Mouse (Mus musculus) erythroblast, adult 5-6 weeks (primary cell): ENCODE data around the gene Slc29a1. TPM values are rescaled to one million over a fixed set of nuclear protein-coding genes. Genes with fewer than 3 reads are reported as not detected.
A peak's percentile ranks its signal among the peaks of the same experiment; 100 is the strongest.

ENCODE experiments used
- ATAC-seq: replicated peaks from 2 replicates; pipeline ENCODE4 v1.8.0; 2016; ENCODE audit warnings: moderate number of reproducible peaks, mild to moderate bottlenecking, moderate TSS enrichment, inconsistent platforms; ENCODE audit not compliant: poor library complexity, low FRiP score, severe bottlenecking
- total RNA-seq, 2 experiments: library from RNA; stranded (forward) in 1 of 2; stranded (reverse) in 1 of 2; fragments of 150-400 nt in 1 of 2; fragments of 200-764, 138-1000 nt in 1 of 2; gene quantifications; 2 replicates each; pipeline versions ENCODE4 v1.2.3 to v1.2.4; 2015 to 2017; ENCODE audit warnings: low replicate concordance in 2 of 2

Slc29a1 gene
- total RNA-seq, 2 experiments from 2014 or later = 15.9 to 46.5 TPM

DNA sequence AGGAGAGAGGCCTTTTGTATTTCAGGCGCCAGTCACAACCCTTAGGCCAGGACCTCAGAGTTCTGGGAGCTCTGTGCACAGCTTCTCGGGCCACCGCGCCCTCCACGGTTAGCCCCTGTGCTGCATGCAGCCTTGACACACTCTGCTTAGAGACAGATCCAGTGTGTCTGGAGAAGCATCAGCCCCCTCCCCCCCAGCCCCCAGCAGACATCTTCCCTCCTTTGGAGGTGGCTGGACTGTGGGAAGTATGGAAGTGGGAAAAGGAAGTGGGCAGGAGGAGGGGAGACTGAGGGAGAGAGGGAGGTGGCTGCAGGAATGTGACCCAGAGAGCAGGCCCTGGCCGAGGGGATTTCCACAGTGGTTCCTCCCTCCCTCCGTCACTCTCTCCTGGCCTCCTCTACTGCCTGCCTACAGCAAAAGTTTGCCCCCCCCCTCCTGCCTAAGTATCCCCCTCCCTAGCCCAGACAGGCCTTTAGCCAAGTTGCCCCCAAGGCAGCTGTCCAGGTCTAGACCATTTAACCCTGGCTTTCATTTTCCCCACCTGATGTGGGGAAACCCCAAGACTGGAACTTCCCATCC is 42.1 kb downstream of the Slc29a1 start:
- no peak for ATAC-seq

DNA sequence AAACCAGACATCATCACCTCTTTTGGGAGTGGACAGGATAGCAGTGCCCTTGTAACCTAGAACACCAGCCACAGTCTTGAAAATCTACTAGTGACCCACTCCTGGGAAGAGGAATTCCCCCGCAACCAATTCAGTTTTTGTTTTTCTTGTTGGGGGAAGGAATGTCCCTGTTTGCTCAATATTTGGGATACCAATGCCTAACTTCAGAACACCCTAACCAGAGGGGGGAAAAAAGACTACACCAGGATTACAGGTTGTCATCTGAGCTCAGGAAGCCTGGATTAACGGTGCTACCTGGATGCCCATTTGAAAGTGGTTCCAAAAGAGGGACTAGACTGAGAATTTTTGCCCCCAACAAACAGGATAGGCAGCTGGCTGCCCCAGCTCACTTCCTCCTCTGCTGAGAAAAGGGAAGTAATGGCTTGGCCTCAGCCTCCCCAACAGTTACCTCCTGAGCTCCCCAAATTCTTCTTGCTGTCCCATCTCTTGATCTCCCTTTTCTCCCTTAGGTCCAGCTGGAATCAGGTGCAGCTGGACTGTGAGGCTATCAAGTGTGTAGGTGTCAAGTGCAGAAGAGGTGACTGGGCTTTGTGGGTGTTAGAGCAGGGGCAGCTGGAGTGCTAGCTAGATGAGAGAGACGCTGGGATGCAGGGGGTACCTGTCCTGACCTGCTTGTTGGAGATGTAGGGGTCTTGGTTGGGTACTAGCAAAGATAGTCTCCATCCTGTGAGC is 42.7 kb downstream of the Slc29a1 start:
- ATAC-seq = no peak

- no peak for ATAC-seq
Measured at GRCm38 (mm10) chr17:45556107-45556489, 43.3 kb downstream of the Slc29a1 start.

DNA sequence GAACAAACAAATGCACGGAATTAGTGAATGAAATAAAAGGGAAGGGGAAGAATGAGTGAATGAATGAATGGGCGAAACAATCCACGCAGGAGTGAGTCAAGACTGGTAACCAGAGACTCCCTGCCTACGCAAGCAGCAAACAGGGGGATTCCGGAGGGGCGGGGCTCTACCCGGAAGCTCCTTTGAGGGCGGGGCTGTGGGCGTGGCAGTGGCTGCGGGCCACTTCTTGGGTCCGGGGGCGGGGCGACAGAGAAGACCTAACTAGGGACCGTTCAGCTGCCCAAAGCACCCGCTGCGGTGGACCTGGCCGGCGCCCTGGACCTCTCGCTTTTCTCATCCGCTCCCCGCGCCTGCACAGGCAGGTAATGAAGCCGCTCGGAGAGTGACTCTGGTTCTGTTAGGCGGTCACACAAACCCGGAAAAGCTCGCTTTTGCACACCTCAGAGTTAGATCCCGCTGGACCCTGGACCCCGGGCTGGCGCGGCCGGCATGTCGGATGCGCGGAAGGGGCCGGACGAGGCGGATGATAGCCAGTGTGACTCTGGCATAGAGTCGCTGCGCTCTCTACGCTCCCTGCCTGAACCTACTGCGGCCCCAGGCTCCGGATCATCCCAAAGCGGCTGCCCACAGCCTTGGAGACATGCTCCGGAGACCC is 43.8 kb downstream of the Slc29a1 start, which contains the start of gene Nfkbie:
Gene Nfkbie, plus strand, starts transcription at position 252 of the 655 bp plus-strand sequence.
- ATAC-seq = peak; percentile 66

DNA sequence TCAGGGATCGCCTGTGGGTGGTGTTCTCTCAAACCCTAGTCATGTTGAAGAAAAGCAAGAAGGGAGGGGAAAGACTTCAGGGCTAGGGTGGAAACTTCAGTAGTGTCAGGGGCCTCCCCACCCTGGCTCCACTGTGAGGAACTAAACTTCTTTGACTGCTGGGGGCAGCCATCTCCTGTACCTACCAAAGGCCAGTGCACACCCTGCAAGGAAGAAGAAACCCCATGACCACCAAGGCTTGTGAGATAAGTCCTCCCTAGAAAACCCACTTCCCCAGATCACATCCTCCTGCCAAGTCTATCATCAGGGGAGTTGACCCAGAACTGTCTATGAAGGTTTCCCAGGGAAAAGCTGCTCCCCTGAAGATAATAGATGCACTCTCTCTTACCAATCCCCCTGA is 45.0 kb downstream of the Slc29a1 start:
- ATAC-seq = no peak

GRCm38 (mm10) chr17:45553065-45553464 is 46.3 kb downstream of the Slc29a1 start:
- ATAC-seq = no peak

- ATAC-seq = peak; percentile 70
Measured at GRCm38 (mm10) chr17:45551816-45552451, 47.5 kb downstream of the Slc29a1 start.

- ATAC-seq = no peak
Measured at GRCm38 (mm10) chr17:45551249-45551796, 48.1 kb downstream of the Slc29a1 start.

- ATAC-seq = no peak
Measured at GRCm38 (mm10) chr17:45550253-45550652, 49.2 kb downstream of the Slc29a1 start.

DNA sequence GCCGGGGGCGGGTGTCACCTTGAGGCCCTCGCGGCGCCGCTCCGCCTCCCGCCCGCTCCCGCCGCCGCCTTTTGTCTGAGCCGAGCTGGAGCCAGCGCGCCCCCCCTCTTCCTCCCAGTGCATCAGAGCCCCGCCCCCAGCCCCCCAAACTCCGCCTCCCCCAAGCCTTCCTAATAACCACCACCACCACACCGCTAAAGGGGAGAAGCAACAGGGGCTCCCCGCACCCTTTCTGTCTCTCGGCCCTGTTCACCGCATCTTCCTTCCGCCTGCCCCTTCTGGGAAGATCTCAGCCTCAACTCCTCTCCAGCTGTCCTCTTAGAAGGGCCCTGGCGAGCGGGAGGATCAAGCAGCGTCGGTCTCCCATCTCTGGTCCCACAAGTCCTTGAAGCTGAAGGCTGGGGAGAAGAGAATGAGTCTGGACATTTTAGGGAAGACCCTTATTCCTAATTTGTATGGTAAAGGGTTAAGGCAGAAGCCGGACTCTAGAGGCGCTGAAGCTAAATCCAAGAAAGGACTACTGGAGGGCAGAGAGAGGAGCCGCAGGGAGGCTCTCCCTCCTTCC is 49.7 kb downstream of the Slc29a1 start, which contains the start of gene Tmem151b:
Gene Tmem151b, minus strand, starts transcription at position 61 of the 565 bp plus-strand sequence.
- no peak for ATAC-seq

- no peak for ATAC-seq
Measured at GRCm38 (mm10) chr17:45548541-45549512, 50.6 kb downstream of the Slc29a1 start.

GRCm38 (mm10) chr17:45547461-45548190 is 51.8 kb downstream of the Slc29a1 start:
- ATAC-seq = no peak

GRCm38 (mm10) chr17:45546941-45547340 is 52.5 kb downstream of the Slc29a1 start:
- ATAC-seq = no peak

GRCm38 (mm10) chr17:45545278-45545961 is 54.0 kb downstream of the Slc29a1 start:
- no peak for ATAC-seq

- ATAC-seq = no peak
Measured at GRCm38 (mm10) chr17:45544873-45545277, 54.5 kb downstream of the Slc29a1 start.

DNA sequence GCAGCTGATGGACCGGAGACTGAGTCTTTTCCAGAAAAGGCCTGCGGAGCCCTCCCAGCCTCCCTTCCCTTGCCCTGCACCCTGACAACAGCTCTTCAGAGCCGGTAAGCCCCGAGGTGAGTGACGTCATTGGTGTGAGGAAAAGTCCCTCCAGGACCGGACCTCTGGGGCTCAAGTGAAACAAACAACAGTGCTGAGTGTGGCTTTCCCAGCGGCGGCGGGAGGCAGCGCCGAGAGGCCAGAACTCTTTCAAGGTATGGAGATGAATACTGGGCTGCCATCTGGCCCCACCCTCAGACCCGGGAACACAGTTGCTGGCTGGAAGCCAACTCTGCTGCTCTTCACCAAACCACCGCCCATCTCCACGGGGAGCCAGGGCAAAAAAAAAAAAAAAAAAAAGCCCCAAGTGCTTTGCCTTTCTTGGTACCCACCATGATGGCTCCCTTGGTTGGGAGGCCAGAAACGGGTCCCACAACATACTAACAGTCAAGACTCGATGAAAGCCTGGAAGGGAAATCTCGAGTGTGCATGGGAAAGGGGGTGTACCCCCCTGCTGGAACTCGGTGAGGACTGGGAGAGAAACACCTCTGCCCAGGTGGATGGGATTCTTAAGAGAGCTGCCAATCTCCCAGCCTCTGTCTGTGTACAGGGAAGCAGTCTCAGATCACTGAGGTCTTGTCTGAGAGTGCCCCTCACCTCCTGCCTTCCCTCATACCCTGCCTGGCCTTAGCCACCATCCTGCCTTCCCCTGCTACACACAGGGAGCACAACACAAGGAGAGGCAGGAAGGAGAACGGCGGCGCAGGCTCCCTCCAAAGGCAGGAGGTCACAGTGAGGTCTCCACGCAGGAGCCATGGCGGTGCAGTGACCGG is 55.2 kb downstream of the Slc29a1 start:
- ATAC-seq = no peak

DNA sequence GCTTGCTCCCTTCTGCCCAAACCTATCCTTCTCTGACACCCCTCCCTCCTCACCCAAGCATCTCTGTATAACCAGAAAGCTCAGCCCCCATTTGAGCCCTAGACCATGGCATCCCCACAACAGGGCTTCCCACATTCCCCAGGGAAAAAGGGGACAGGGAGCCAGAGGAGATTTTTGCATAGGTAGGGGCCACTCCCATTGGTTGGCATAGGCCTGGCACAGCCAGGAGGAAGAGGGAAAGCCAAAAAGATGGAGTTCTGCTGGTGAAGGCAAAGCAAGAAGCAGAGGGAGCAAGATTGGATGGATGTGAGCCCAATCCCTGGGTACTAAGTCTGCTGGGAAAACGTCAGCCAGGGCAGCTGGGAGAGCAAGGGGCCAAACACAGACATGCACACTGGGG is 56.3 kb downstream of the Slc29a1 start:
- no peak for ATAC-seq
